Mouse (Mus musculus) testis, adult 2 months (tissue): ENCODE data around the gene Sorbs2.

Experiments used
- CTCF ChIP-seq: fragments of 200-500 bp; IDR thresholded peaks from 2 replicates; pipeline ENCODE4 v1.5.1; 2012; ENCODE audit warnings: low read depth, mild to moderate bottlenecking, inconsistent platforms, low read length, moderate library complexity; ENCODE audit not compliant: control insufficient read depth, insufficient read depth, insufficient replicate concordance
- POLR2A ChIP-seq: fragments of 200-500 bp; IDR thresholded peaks from 2 replicates; pipeline ENCODE4 v1.6.1; 2012; ENCODE audit warnings: low read depth, mild to moderate bottlenecking, inconsistent platforms, low read length, moderate library complexity; ENCODE audit not compliant: control insufficient read depth

- no peak for TF ChIP-seq POLR2A
- no peak for TF ChIP-seq CTCF
These were observed 100.8 kb downstream of the Sorbs2 start for GRCm38 (mm10) chr8:45608413-45608812.
